In genomic region chr11:78967371-78967770, GRCm38 (mm10) we compare ENCODE assay signal across 8 mouse cellular contexts. TPM values are rescaled to one million over a fixed set of nuclear protein-coding genes. Genes with fewer than 3 reads are reported as not detected.
DNase-seq lines count a peak whose midpoint lies in the region; ATAC-seq and TF ChIP-seq lines count a peak whose summit lies in the region.

No protein-coding gene starts in this region.

- no peaks in the 10 kb centered on the region; the same call in none of the 2 replicates for H3K27me3 ChIP-seq in heart, embryonic 10.5 days (ENCODE audit: insufficient read depth, poor library complexity, severe bottlenecking)
- H3K27me3 ChIP-seq in Patski = no peaks in the 10 kb centered on the region

- peak; percentile 74 for TF ChIP-seq CTCF in Patski (IDR thresholded peaks at IDR 0.05)

- POLR2A ChIA-PET in Patski (lab: Charles Lee) = interaction anchor here (0.5 kb wide), 1 partner anchor 566 kb away, joined by 3 read pairs; no protein-coding TSS in a partner anchor

- peaks cover 17% of the 10 kb centered on the region for H3K4me1 ChIP-seq in heart, embryonic 10.5 days

- H3K9me3 ChIP-seq in heart, embryonic 10.5 days = no peaks in the 10 kb centered on the region

- DNase-seq in heart, adult 18-20 months = peak; percentile 33 to 69
- DNase-seq in heart, embryonic 10.5 days (ENCODE audit: low spot score) = no peak
- DNase-seq in 3T3-L1 (ENCODE audit: low read depth, low spot score) (peak; percentile 71), Patski (ENCODE audit: low read depth, low spot score) (no peak)
- DNase-seq in embryo, embryonic 10 days (ENCODE audit: low spot score) = peak; percentile 79
- peak; percentile 44 for DNase-seq in kidney, postnatal 14 days
- DNase-seq in lung, postnatal 25 days (ENCODE audit: low spot score) = peak; percentile 59
- peak; percentile 78 for DNase-seq in thymus, postnatal 0 days (ENCODE audit: low spot score)

- no peak overlapping the region for H3K27ac ChIP-seq in heart, embryonic 10.5 days

- H3K36me3 ChIP-seq in heart, embryonic 10.5 days = 0 out of 2 replicates have a peak, but pooled peaks cover 2% of the 10 kb centered on the region

- ATAC-seq in Patski = no peak

- 18% methylated on average over 4 of the region's 4 CpGs for WGBS in heart, embryonic 10.5 days

- CTCF ChIA-PET in Patski (lab: Charles Lee) = interaction anchor here (1.1 to 2.4 kb wide), 4 partner anchors 10 to 248 kb away, joined by 3 to 8 read pairs (median 4); no protein-coding TSS in a partner anchor

- H3K4me3 ChIP-seq in heart, embryonic 10.5 days = no peak overlapping the region

- in situ Hi-C loops in Patski (cut with MboI; ENCODE audit: low pct_unique_long_range_greater_than_20kb) = no loop called here

RNA-seq across cellular contexts. Expression of gene Lgals9, which starts 17.4 kb away (rescaled TPM):
- total RNA-seq in heart, adult 18-20 months (2021) = 10 to 100 TPM; 19.5 to 22.5 TPM
- 11.6 and 29.8 TPM in 2 replicates for polyA plus RNA-seq in heart, embryonic 10.5 days (2016; fragmentation: Nextera tagmentation; extraction: Ambion mirVana)
- 1.8 TPM for polyA plus RNA-seq in Patski (2021)
- 421 and 488 TPM in 2 replicates for polyA plus RNA-seq in thymus, postnatal 0 days (2015; fragmentation: Nextera tagmentation; extraction: Ambion mirVana)

RNA-seq across cellular contexts. Expression of gene Nos2, which starts 46.8 kb away (rescaled TPM):
- 1 to 10 TPM; 3.3 to 6.3 TPM for total RNA-seq in heart, adult 18-20 months (2021)
- 0.15 and 0.44 TPM in 2 replicates for polyA plus RNA-seq in heart, embryonic 10.5 days (2016; fragmentation: Nextera tagmentation; extraction: Ambion mirVana)
- polyA plus RNA-seq in Patski (2021) = 0.26 TPM
- polyA plus RNA-seq in thymus, postnatal 0 days (2015; fragmentation: Nextera tagmentation; extraction: Ambion mirVana) = 0.92 and 0.96 TPM in 2 replicates

Comparison
In these comparisons a context has a peak if more than half of its experiments do, and no peak if none do; other contexts are left out.
1. DNase-seq: peak in heart, adult 18-20 months (2 of 2), 3T3-L1 (single experiment), embryo, embryonic 10 days (single experiment), kidney, postnatal 14 days (single experiment), lung, postnatal 25 days (single experiment) and thymus, postnatal 0 days (single experiment); none in heart, embryonic 10.5 days (single experiment) and Patski (single experiment).
2. RNA of gene Lgals9, which starts 17.4 kb away (polyA plus RNA-seq): 421 to 488 TPM in thymus, postnatal 0 days; 11.6 to 29.8 TPM in heart, embryonic 10.5 days and 1.8 TPM in Patski (single experiment); every median in the first group is over 10 times any median in the second.